Mouse (Mus musculus) forebrain, embryonic 14.5 days (tissue): Measurements from ENCODE around the gene Mindy1. TPM values are rescaled to one million over a fixed set of nuclear protein-coding genes. Genes with fewer than 3 reads are reported as not detected.
A peak's percentile ranks its signal among the peaks of the same experiment; 100 is the strongest.

Experiments used
- ATAC-seq: fragments of 200-750 bp; cut with Nextera tagmentation; 2 replicates; pipeline ENCODE4 v1.8.0; 2017; ENCODE audit warnings: mild to moderate bottlenecking, moderate library complexity
- DNase-seq: peaks from one replicate; pipeline ENCODE4 v3.0.0-alpha.2; 2015; ENCODE audit warnings: low spot score
- H3K27ac ChIP-seq: fragments of 300-500 bp; sonication (generic); 2 replicates; pipeline ENCODE4 v1.5.1; 2014; ENCODE audit warnings: low read depth, mild to moderate bottlenecking, control low read depth, low read length, moderate library complexity
- H3K27me3 ChIP-seq: fragments of 300-500 bp; sonication (generic); replicated peaks from 2 replicates; pipeline ENCODE4 v1.6.1; 2014; ENCODE audit warnings: low read length, control low read depth, mixed read lengths; ENCODE audit not compliant: control insufficient read depth, insufficient read depth
- H3K36me3 ChIP-seq: fragments of 300-500 bp; sonication (generic); 2 replicates; pipeline ENCODE4 v1.6.1; 2014; ENCODE audit warnings: low read length, control low read depth; ENCODE audit not compliant: control insufficient read depth, insufficient read depth
- H3K4me1 ChIP-seq: fragments of 300-500 bp; sonication (generic); 2 replicates; pipeline ENCODE4 v1.6.1; 2014; ENCODE audit warnings: antibody characterized with exemption, low read length, control low read depth; ENCODE audit not compliant: control insufficient read depth, insufficient read depth
- H3K4me2 ChIP-seq: fragments of 300-500 bp; sonication (generic); 2 replicates; pipeline ENCODE4 v1.6.1; 2014; ENCODE audit warnings: mild to moderate bottlenecking, control low read depth, low read length
- H3K4me3 ChIP-seq: fragments of 300-500 bp; sonication (generic); 2 replicates; pipeline ENCODE4 v1.5.1; 2014; ENCODE audit warnings: low read depth, low read length, control low read depth
- H3K9ac ChIP-seq: fragments of 300-500 bp; sonication (generic); 2 replicates; pipeline ENCODE4 v1.6.1; 2014; ENCODE audit warnings: mild to moderate bottlenecking, low read length, control low read depth, moderate library complexity
- H3K9me3 ChIP-seq: fragments of 300-500 bp; sonication (generic); replicated peaks from 2 replicates; pipeline ENCODE4 v1.6.1; 2016; ENCODE audit warnings: low read length, control low read depth, mixed read lengths; ENCODE audit not compliant: control insufficient read depth
- WGBS: fragments of 180-500 bp; shearing (Covaris S2); extraction: QIAGEN DNeasy Blood & Tissue Kit; methylation state at CpG from one replicate; pipeline ENCODE4 v1.1.7; 2014; 5-methylcytosine and 5-hydroxymethylcytosine counted together
- polyA plus RNA-seq: library from polyadenylated mRNA; unstranded; fragments of >200 nt; fragmentation: Nextera tagmentation; extraction: Ambion mirVana; gene quantifications from 2 replicates; pipeline ENCODE4 v1.2.1, GENCODE M21; 2014

Gene Mindy1
- 48.6 and 50.7 TPM in 2 replicates for polyA plus RNA-seq

DNA sequence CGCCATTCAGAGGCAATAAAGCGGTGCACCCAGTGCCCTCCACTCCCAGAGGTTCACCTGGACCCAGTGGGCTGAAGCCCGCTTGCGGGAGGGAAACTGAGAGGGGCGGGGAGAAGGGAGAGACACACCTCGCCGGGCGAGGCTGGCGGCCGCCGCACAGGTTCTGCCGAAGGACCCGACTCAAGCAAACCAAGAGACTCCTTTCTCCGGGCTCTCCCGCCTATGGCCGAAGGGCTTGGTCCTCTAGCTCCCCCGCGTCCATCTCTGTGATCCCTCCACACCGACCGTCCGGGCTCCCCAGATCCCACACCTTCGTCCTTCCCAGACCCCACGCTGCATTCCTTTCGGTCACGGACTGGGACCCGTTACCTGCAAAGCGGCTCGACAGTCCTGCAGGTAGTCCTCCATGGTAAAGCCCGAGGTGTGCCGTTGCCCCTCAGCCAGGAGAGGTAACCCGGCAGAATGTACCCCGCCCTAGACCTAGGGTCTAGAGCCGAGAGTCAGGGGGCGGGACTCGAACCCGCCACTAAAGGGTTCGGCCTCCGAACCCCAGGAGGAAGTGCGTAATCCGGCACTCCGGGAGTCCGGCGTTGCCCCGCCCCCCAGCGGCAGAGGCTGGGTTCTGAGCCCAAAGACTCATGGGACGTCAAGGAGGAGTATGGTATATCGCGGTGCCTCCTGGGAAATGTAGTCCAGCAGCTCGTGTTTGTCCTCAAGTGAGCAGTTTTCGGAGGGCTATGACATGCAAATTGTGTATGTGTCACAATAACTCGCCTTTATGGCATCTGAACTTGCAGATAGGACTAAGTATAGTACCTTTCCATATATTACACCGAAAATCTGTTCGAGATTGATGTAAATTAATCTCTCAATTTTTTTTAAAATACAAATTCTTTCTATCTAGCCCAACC is at the start of gene Mindy1, which contains the start of gene Prune1:
Mindy1 (plus strand) TSS at position 130 of the 911 bp plus-strand sequence.
Prune1 (minus strand) TSS at position 861 of the 911 bp plus-strand sequence.
- under 1% methylated on average over 53 of the region's 53 CpGs for WGBS
- H3K9ac ChIP-seq, result peak within 1 kb of the TSS; percentile 87
- H3K4me2 ChIP-seq, result peak within 1 kb of the TSS; percentile 63
- 0 out of 2 replicates have a peak, but pooled peaks cover 3% of the 10 kb centered on the region for H3K36me3 ChIP-seq
- no peaks in the 10 kb centered on the region for H3K27me3 ChIP-seq
- H3K4me1 ChIP-seq, result peaks cover 11% of the 10 kb centered on the region
- peak; percentile 99 for DNase-seq
- peak within 1 kb of the TSS; percentile 67 for H3K4me3 ChIP-seq
- H3K27ac ChIP-seq, result peak within 1 kb of the TSS; percentile 95
- ATAC-seq, result peak; percentile 94
- H3K9me3 ChIP-seq, result no peaks in the 10 kb centered on the region

DNA sequence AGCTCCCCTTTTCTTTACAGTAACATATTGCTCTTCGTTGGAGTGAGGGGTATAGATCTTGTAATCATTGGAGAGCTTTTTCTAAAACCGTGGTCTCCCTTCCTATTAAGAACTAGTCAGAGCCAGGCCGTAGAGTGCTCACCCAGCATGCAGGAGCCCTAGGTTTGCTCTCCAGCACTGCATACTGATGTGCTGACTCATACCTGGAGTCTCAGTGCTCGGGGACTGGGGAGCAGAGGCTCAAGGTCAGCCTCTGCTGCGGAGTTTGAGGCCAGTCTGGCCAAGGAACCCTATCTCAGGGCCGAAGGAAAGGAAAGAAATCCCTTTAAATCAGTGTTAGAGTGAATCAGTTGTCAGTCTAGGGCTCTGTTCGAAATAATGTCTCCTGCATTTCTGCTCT is 48.4 kb upstream of the Mindy1 start:
- Histone ChIP-seq H3K4me3 (no peak overlapping the region), H3K27ac (no peak overlapping the region), H3K27me3 (no peaks in the 10 kb centered on the region), H3K36me3 (peaks cover 61% of the 10 kb centered on the region), H3K9ac (no peak overlapping the region), H3K4me1 (peaks cover 19% of the 10 kb centered on the region), H3K9me3 (no peaks in the 10 kb centered on the region), H3K4me2 (no peak overlapping the region)
- ATAC-seq (no peak), DNase-seq (no peak)
- 92% methylated on average over 7 of the region's 7 CpGs for WGBS

DNA sequence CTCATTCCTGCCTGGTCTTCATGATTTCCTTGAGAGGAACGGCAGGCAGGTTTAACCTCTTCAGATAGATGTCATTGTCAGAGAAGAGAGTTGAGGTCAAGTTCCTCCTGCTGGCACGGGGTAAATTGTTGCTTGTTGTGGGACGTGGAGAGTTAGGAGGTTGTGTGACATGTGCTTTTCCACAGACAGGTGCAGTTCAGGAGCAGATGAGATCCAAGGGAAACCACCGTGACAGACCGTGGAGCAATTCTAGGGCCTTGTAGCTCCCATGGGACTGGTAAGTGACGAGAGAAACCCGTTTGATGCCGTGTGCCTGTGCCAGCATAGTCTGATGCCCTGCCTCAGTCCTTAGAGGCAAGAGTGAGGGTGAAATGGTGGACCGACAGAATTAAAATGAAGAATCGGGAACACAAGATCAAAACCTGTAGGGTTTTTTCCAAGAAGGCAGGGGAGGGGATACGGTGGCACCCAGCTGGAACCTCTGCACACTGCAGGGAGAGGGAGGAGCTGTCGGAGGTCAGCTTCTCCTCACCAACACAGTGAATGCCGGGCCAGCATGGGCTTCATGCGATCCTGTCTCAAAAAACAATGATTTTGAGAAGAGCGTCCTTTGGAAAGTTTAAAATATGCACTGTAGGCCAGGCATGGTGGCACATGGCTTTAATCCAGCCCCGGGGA is 47.7 kb upstream of the Mindy1 start:
- H3K27me3 ChIP-seq, result no peaks in the 10 kb centered on the region
- H3K27ac ChIP-seq, result no peak overlapping the region
- H3K9ac ChIP-seq, result no peak overlapping the region
- H3K9me3 ChIP-seq, result no peaks in the 10 kb centered on the region
- H3K4me3 ChIP-seq, result no peak overlapping the region
- WGBS, result 92% methylated on average over 16 of the region's 16 CpGs
- H3K36me3 ChIP-seq, result peaks cover 67% of the 10 kb centered on the region
- H3K4me1 ChIP-seq, result peaks cover 19% of the 10 kb centered on the region
- DNase-seq, result no peak
- no peak for ATAC-seq
- H3K4me2 ChIP-seq, result no peak overlapping the region

DNA sequence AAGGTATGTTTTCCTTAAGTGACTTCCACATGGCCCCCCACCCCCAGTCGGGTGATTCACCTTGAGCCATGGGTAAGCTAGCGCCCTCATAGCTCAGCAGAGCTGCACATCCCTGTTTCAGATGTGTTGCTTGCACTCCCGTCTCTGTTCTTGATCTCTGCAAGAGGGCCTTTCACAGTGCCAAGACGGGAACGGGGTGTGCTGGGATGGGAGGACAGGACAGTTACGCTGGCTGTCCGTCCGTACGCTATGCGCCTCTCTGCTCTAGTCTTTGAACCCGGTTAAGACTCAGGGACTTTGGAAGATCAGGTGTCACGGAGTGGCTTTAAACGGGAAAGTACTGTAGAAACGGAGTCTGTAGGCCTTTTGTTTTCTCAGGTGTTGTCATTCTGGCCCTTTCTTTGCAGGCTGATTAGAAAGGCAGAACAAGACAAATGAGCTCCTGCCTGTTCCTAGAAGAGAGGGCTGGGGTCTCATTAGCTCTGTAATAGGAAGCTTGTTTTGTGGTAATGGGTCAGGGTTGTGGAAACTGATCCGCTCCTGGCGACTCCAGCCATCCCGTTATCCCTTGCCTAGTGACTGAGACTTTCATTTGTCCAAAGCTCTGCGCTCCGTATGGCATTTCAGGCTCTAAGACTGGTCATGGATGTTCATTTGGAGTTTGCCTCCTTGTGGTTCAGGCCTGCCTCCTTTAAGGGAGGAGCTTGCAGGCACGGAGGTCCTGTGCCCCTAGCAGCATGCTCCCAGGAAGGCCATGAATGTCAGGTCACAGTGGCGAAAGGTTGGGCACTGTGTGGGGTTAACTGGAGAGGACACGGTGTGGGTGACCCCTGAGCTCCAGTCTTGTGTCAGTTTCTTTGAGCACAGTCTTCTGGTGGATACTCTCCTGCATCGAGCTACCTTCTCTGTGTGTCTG is 45.5 kb upstream of the Mindy1 start:
- peaks cover 12% of the 10 kb centered on the region for H3K4me1 ChIP-seq
- WGBS, result 54% methylated on average over 23 of the region's 23 CpGs
- no peak overlapping the region for H3K27ac ChIP-seq
- H3K9ac ChIP-seq, result no peak overlapping the region
- ATAC-seq, result no peak
- no peaks in the 10 kb centered on the region for H3K27me3 ChIP-seq
- peaks cover 70% of the 10 kb centered on the region for H3K36me3 ChIP-seq
- no peak overlapping the region for H3K4me3 ChIP-seq
- H3K4me2 ChIP-seq, result no peak overlapping the region
- no peaks in the 10 kb centered on the region for H3K9me3 ChIP-seq
- DNase-seq, result no peak

DNA sequence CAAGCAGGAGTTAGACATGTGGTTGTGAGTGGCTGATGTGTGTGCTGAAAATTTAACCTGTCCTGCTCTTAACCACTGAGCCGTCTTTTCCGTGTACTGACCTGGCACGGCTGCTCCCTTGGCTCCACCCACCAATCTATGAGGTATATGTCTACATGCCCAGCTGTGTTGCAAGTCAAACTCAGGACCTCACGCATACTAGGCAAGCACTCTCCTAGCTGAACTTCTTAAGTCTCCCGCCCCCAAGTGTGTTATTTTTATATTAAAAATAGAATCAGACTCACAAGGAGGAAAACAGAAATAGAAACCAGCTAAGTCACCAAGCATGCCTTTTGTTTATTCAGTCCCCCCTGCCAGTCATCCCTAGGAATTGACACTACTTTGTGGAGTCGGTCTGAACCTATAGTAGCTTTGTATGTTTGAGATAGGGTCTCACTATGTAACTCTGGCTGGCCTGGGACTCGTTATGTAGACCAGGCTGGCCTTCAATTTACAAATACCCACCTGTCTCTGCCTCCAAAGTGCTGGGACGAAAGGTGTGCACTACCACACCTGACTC is 43.5 kb upstream of the Mindy1 start:
- Histone ChIP-seq H3K4me2 (no peak overlapping the region), H3K27me3 (no peaks in the 10 kb centered on the region), H3K4me1 (no peaks in the 10 kb centered on the region), H3K27ac (no peak overlapping the region), H3K4me3 (no peak overlapping the region), H3K9ac (no peak overlapping the region), H3K9me3 (no peaks in the 10 kb centered on the region), H3K36me3 (peaks cover 62% of the 10 kb centered on the region)
- WGBS, result 91% methylated on average over 8 of the region's 8 CpGs
- ATAC-seq (no peak; the same call in 1 of the 2 replicates), DNase-seq (no peak)

DNA sequence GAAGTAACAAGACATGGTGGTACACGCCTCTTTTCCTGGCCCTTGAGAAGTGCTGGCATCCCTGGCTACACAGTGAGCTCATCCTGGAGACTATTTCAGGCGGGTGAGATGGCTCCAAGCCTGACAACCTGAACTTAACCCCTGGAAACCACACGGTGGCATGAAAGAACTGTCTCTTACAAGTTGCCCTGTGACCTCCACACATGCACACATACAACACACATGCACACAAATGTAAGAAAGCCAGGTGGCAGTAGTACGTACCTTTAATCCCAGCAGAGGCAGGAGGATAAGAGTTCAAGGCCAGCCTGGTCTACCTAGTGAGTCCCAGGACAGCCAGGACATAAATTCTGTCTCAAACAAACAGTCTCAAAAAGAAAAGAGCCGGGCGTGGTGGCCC is 42.1 kb upstream of the Mindy1 start:
- Histone ChIP-seq H3K36me3 (peaks cover 49% of the 10 kb centered on the region), H3K4me2 (no peak overlapping the region), H3K27me3 (no peaks in the 10 kb centered on the region), H3K9me3 (no peaks in the 10 kb centered on the region), H3K9ac (no peak overlapping the region), H3K27ac (no peak overlapping the region), H3K4me1 (no peaks in the 10 kb centered on the region), H3K4me3 (no peak overlapping the region)
- ATAC-seq, result no peak
- WGBS, result 88% methylated on average over 6 of the region's 6 CpGs
- no peak for DNase-seq

DNA sequence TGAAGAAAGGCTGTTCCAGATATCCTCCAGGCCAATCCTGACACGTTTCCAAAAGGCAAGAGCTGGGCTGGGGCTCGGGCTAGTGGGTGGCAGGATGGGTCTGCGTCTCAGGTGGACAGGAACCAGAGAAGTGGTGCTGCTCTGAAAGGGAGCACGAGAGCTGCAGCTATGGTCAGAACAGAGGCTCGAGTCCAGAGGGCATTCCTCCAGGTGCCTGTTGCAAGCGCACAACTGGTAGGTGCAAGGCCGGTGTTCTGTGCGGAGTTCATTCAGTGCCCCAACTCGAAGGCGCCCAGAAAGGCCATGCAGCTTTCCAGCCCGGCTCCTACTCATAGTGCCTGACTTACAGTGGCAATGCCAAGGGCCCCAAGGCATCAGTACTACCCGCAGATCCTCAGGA is 41.2 kb upstream of the Mindy1 start:
- no peak overlapping the region for H3K4me2 ChIP-seq
- H3K9me3 ChIP-seq, result no peaks in the 10 kb centered on the region
- ATAC-seq (no peak), DNase-seq (no peak)
- H3K36me3 ChIP-seq, result peaks cover 40% of the 10 kb centered on the region
- no peak overlapping the region for H3K27ac ChIP-seq
- H3K9ac ChIP-seq, result no peak overlapping the region
- H3K4me1 ChIP-seq, result no peaks in the 10 kb centered on the region
- 84% methylated on average over 12 of the region's 12 CpGs for WGBS
- H3K27me3 ChIP-seq, result no peaks in the 10 kb centered on the region
- H3K4me3 ChIP-seq, result no peak overlapping the region

DNA sequence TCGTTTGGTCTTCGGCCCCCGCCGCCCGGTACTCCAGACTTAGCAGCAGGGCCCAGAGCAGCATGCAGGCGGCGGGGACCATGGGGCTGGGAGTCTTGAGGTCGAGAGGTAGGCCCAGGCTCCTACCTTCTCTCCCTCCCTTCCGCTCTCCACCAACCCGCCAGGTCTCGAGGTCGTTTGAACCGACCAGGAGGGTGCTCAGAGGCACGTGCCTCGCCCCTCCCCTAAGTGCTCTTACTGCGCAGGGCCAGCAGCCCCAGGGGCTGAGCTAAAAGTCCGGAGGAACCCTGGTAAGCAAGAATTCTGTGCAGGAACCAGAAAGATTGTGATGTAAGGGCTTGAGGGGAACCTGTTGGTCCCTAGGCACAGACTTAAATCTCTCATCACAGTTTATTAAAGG is 40.2 kb upstream of the Mindy1 start:
- Histone ChIP-seq H3K9ac (no peak overlapping the region), H3K4me2 (no peak overlapping the region), H3K4me3 (no peak overlapping the region), H3K9me3 (no peaks in the 10 kb centered on the region), H3K27me3 (no peaks in the 10 kb centered on the region), H3K36me3 (peaks cover 30% of the 10 kb centered on the region), H3K4me1 (no peaks in the 10 kb centered on the region), H3K27ac (no peak overlapping the region)
- no peak for DNase-seq
- ATAC-seq, result no peak
- WGBS, result 47% methylated on average over 17 of the region's 17 CpGs
